21 mouse cellular contexts compared by ENCODE assay signal in genomic region chr11:44423261-44423660, GRCm38 (mm10). TPM values are rescaled to one million over a fixed set of nuclear protein-coding genes. Genes with fewer than 3 reads are reported as not detected.
"Had no signal": no experiment of that assay in that cellular context is flagged by ENCODE, and none has a peak within 500 bp of the region (broad histone marks: within the 10 kb centered on the region; RNA-seq: fewer than 3 reads in every experiment).

No protein-coding gene starts in this region.

- H3K4me1 ChIP-seq: neural tube, embryonic 12.5 days had no signal

- H3K4me2 ChIP-seq: kidney, embryonic 15.5 days; liver, embryonic 11.5 days; lung, embryonic 14.5 days; neural tube, embryonic 12.5 days had no signal

- H3K9ac ChIP-seq: kidney, embryonic 15.5 days; lung, embryonic 14.5 days; neural tube, embryonic 12.5 days had no signal

- DNase-seq: kidney, adult 2 months; kidney, postnatal 14 days; lung, embryonic 14.5 days; lung, postnatal 10 days; lung, postnatal 4 days; right cerebral cortex, adult 18-20 months; right cerebral cortex, postnatal 25 days; thymus, postnatal 36 days had no signal

- H3K36me3 ChIP-seq: kidney, embryonic 15.5 days; limb, embryonic 10.5 days; neural tube, embryonic 12.5 days had no signal

- H3K4me3 ChIP-seq: kidney, embryonic 15.5 days; left cerebral cortex, adult 2 months; limb, embryonic 10.5 days; myocyte; neural tube, embryonic 12.5 days had no signal

- H3K9me3 ChIP-seq: kidney, embryonic 15.5 days; limb, embryonic 10.5 days; neural tube, embryonic 12.5 days had no signal

- H3K27ac ChIP-seq: kidney, embryonic 15.5 days; left cerebral cortex, adult 2 months; limb, embryonic 10.5 days; neural tube, embryonic 12.5 days had no signal

- H3K27me3 ChIP-seq: neural tube, embryonic 12.5 days had no signal

RNA-seq across cellular contexts. Expression of gene Il12b, which starts 23.4 kb away (rescaled TPM):
- total RNA-seq: layer of hippocampus, adult 8-10 months; layer of hippocampus, postnatal 14 days; left cerebral cortex, adult 2 months; left cerebral cortex, postnatal 14 days; megakaryocyte, adult 5-6 weeks had no signal
- polyA plus RNA-seq: kidney, embryonic 15.5 days; limb, embryonic 10.5 days; liver, embryonic 11.5 days; liver, embryonic 16.5 days; lung, embryonic 14.5 days; myocyte; neural tube, embryonic 12.5 days; small intestine, adult 2 months; stomach, embryonic 16.5 days had no signal
